Mouse (Mus musculus) colon, adult 2 months (tissue): Measurements from ENCODE around the gene Ifi207. TPM values are rescaled to one million over a fixed set of nuclear protein-coding genes. Genes with fewer than 3 reads are reported as not detected.

Experiments used
- polyA plus RNA-seq: library from polyadenylated mRNA; depleted of rRNA; stranded (reverse); fragments of >200 nt; gene quantifications from 2 replicates; pipeline ENCODE4 v1.2.3, GENCODE M21; 2012; rRNA removed

Gene Ifi207
- 1.1 TPM in 2 replicates for polyA plus RNA-seq

DNA sequence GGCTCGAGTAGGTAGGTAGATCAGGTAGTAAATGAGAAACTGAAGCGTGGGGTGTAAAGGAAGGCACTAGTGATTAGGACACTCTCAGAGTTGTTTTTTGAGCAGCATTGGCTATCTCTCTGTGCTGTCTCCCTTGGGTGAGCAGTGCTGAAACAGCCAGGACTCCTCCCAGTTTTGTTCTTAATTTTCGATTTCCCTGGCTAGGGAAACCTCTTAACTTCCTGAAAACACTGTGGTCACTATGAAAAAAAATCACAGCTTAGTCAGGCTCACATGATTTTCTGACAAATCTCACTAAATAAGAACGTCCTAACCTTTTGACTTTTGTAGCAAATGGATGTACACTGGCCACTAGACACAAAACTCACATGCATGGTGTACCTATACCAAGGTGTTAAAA lies at the start of gene Ifi207:
Gene Ifi207, minus strand, starts transcription at position 92 of the 400 bp plus-strand sequence.

DNA sequence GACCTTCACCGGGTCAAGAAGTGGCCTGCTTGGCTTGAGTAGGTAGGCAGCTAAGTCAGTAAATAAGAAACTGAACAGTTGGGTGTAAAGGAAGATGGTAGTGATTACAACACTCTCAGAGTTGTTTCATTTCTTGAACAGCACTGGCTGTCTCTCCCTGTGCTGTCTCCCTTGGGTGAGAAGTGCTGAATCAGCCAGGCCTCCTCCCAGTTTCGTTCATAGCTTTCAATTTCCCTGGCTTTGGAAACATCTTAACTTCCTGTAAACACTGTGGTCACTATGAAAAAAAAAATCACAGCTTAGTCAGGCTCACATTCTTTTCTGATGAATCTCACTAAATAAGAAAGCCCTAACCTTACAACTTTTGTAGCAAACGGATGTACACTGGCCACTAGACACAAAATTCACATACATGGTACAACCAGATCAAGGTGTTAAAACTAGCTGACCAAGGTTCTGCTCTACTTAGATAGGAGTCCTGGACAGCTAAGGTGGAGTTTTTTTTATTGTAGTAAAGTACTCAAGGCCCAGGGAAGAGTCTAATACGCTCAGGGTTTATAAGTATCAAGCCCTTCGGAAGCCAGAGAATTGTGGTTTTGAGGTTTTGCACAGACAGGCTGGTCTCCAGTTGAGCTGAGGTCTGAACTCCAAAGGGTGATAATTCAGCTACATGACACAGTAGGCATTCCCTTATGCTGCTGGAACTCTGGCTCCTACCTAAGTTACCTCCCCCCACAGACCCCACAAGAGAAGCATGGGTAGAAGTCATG lies 25.5 kb upstream of the Ifi207 start, which contains the start of gene Ifi204:
Gene Ifi204, minus strand, starts transcription at position 96 of the 770 bp plus-strand sequence.

GRCm38 (mm10) chr1:173673458-173674097 lies 68.0 kb downstream of the Ifi207 start, which contains the start of gene Ifi208:
Ifi208 (plus strand) TSS chr1:173673675.

Other genes with a start within 250 kb of the Ifi207 start
- 0.05 TPM in 1 of 2 replicates, not detected in the other for gene Ifi214, start 205.8 kb downstream of the Ifi207 start, polyA plus RNA-seq
- gene Ifi213, start 142.5 kb downstream of the Ifi207 start, polyA plus RNA-seq, result 0.09 and 0.34 TPM in 2 replicates
- 0.06 and 0.17 TPM in 2 replicates for gene Ifi209, start 110.8 kb downstream of the Ifi207 start, polyA plus RNA-seq
- gene Ifi208, start 68.1 kb downstream of the Ifi207 start, polyA plus RNA-seq, result 0.28 and 0.45 TPM in 2 replicates
- gene Ifi204, start 25.2 kb upstream of the Ifi207 start, polyA plus RNA-seq, result 0.17 and 0.29 TPM in 2 replicates
- gene Ifi211, start 171.3 kb upstream of the Ifi207 start, polyA plus RNA-seq, result 0.07 TPM in 2 replicates
- 0.36 and 1.5 TPM in 2 replicates for gene Mndal, start 200.7 kb upstream of the Ifi207 start, polyA plus RNA-seq
- gene Ifi203, start 200.9 kb upstream of the Ifi207 start, polyA plus RNA-seq, result 1.0 and 1.1 TPM in 2 replicates
- gene Ifi202b, start 241.0 kb upstream of the Ifi207 start, polyA plus RNA-seq, result 0.14 TPM in 1 of 2 replicates, not detected in the other